Mouse (Mus musculus): ENCODE data around the gene Kpna4. TPM values are rescaled to one million over a fixed set of nuclear protein-coding genes. Genes with fewer than 3 reads are reported as not detected.

Kpna4 gene
- 29.7 and 31.1 TPM in 2 replicates for polyA plus RNA-seq (2015; fragmentation: Nextera tagmentation; extraction: Ambion mirVana)

DNA sequence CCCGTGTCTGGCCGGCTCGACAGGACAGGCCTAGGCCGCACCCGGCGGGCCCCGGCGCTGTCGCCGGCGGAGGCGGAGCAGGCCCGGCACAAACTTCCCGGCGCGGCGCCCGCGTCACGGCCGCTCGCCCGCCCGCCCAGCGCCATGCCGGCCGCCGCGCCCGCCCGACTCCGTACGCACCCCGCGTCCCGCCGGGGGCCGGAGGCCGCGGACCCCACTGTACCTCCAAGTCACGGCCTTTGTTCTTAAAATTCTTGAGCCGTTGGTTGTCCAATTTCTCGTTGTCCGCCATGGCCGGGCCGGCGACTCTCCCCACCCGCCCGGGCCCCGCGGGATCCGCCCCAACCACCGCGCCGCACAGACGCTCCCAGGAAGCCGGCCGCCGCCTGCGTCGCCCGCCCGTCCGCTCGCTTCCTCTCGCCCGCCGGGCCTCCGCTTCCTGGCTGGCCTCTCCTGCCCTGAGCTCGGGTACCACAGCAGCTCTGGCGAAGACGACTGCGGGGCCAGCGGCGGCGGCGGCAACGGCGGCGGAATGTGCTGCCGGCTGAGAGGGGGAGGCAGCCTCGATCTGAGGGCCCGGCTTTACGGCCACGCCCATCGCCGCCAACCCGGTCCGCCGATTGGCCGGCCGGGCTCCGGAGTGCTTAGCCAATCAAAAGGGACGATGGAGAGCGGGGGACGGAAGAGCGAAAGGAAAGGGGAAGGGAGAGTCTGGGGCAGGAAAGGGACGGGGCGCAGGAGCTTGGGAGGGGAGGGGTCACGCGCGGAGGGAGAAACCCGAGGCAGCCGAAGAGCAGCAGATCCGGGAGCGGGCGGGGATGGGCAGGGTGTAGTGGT, at the start of gene Kpna4:
Kpna4 (minus strand) TSS at position 605 of the 837 bp plus-strand sequence.
- peak; percentile 98 for ATAC-seq (ENCODE audit: insufficient read depth, low FRiP score, low read depth)
- H3K27ac ChIP-seq = peak within 1 kb of the TSS; percentile 96
- peak within 1 kb of the TSS; percentile 72 for H3K4me2 ChIP-seq
- H3K36me3 ChIP-seq = no peaks in the 10 kb centered on the region
- peak within 1 kb of the TSS; percentile 93 for H3K9ac ChIP-seq
- H3K9me3 ChIP-seq = no peaks in the 10 kb centered on the region
- no peaks in the 10 kb centered on the region for H3K27me3 ChIP-seq (replicated peaks)
- H3K4me3 ChIP-seq (replicated peaks) = peak within 1 kb of the TSS; percentile 96
- peaks cover 8% of the 10 kb centered on the region for H3K4me1 ChIP-seq
- WGBS = under 1% methylated on average over 103 of the region's 107 CpGs

GRCm38 (mm10) chr3:69175229-69175628, 48.3 kb upstream of the Kpna4 start:
- no peak overlapping the region for H3K27ac ChIP-seq
- no peaks in the 10 kb centered on the region for H3K4me1 ChIP-seq
- no peak overlapping the region for H3K9ac ChIP-seq
- ATAC-seq (ENCODE audit: insufficient read depth, low FRiP score, low read depth) = no peak
- no peaks in the 10 kb centered on the region for H3K27me3 ChIP-seq (replicated peaks)
- H3K4me2 ChIP-seq = no peak overlapping the region
- no peak overlapping the region for H3K4me3 ChIP-seq (replicated peaks)
- no peaks in the 10 kb centered on the region for H3K36me3 ChIP-seq
- 32% methylated on average over 1 of the region's 1 CpGs for WGBS
- H3K9me3 ChIP-seq = no peaks in the 10 kb centered on the region

- Histone ChIP-seq H3K4me1 (no peaks in the 10 kb centered on the region), H3K27ac (no peak overlapping the region), H3K4me3 (replicated peaks) (no peak overlapping the region), H3K36me3 (no peaks in the 10 kb centered on the region), H3K9me3 (no peaks in the 10 kb centered on the region), H3K9ac (no peak overlapping the region), H3K4me2 (no peak overlapping the region), H3K27me3 (replicated peaks) (no peaks in the 10 kb centered on the region)
- WGBS = 67% methylated on average over 4 of the region's 4 CpGs
- no peak for ATAC-seq (ENCODE audit: insufficient read depth, low FRiP score, low read depth)
Observed at GRCm38 (mm10) chr3:69171123-69171522, 44.2 kb upstream of the Kpna4 start.

DNA sequence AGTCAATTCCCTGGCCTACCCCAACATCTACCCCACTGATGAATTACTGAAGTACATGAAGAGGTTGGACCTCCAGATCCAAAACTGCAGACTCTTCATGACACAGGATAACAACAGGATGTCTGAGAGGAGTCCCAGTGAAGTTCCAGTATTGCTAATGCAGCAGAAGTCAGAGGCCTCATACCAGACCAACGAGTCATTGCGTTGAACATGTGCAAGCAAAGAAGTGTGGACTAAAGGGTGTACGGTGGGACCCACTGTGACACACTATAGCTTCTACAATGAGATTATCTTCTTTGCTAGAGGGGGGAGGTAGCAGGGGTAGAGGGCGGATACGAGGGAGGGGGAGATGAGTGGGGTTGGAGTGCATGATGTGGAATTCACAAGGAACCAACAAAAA, 42.9 kb upstream of the Kpna4 start:
- Histone ChIP-seq H3K4me1 (no peaks in the 10 kb centered on the region), H3K4me2 (no peak overlapping the region), H3K9me3 (no peaks in the 10 kb centered on the region), H3K9ac (no peak overlapping the region), H3K36me3 (no peaks in the 10 kb centered on the region), H3K4me3 (replicated peaks) (no peak overlapping the region), H3K27me3 (replicated peaks) (no peaks in the 10 kb centered on the region), H3K27ac (no peak overlapping the region)
- WGBS = 77% methylated on average over 5 of the region's 5 CpGs
- ATAC-seq (ENCODE audit: insufficient read depth, low FRiP score, low read depth) = no peak

GRCm38 (mm10) chr3:69168724-69169123, 41.8 kb upstream of the Kpna4 start:
- no peaks in the 10 kb centered on the region for H3K4me1 ChIP-seq
- no peaks in the 10 kb centered on the region for H3K36me3 ChIP-seq
- WGBS = 83% methylated on average over 9 of the region's 9 CpGs
- no peaks in the 10 kb centered on the region for H3K9me3 ChIP-seq
- H3K27ac ChIP-seq = no peak overlapping the region
- no peak overlapping the region for H3K4me3 ChIP-seq (replicated peaks)
- no peak overlapping the region for H3K4me2 ChIP-seq
- ATAC-seq (ENCODE audit: insufficient read depth, low FRiP score, low read depth) = no peak
- no peaks in the 10 kb centered on the region for H3K27me3 ChIP-seq (replicated peaks)
- H3K9ac ChIP-seq = no peak overlapping the region

DNA sequence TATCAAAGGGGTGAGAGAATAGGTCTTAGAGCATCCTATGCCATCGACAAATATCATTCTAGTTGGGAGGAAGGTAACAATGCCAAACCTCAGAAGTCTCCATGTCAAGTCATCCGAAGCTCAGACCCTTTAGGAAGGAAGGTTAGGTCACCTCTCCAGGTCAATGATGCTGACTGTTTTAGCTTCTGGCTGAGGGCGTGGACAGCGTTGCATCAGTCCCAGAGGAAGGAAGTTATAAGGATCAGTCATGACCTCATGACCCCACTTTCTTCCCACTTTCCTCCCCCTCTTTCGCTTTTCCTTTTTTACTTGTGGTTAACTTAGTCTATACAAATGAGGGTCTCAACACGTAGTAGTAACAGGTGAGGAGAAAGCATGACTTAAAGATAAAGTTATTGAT, 36.1 kb upstream of the Kpna4 start:
- no peak for ATAC-seq (ENCODE audit: insufficient read depth, low FRiP score, low read depth)
- H3K27ac ChIP-seq = no peak overlapping the region
- H3K4me3 ChIP-seq (replicated peaks) = no peak overlapping the region
- no peak overlapping the region for H3K4me2 ChIP-seq
- H3K9ac ChIP-seq = no peak overlapping the region
- 67% methylated on average over 6 of the region's 6 CpGs for WGBS
- no peaks in the 10 kb centered on the region for H3K36me3 ChIP-seq
- H3K4me1 ChIP-seq = no peaks in the 10 kb centered on the region
- no peaks in the 10 kb centered on the region for H3K9me3 ChIP-seq
- no peaks in the 10 kb centered on the region for H3K27me3 ChIP-seq (replicated peaks)

DNA sequence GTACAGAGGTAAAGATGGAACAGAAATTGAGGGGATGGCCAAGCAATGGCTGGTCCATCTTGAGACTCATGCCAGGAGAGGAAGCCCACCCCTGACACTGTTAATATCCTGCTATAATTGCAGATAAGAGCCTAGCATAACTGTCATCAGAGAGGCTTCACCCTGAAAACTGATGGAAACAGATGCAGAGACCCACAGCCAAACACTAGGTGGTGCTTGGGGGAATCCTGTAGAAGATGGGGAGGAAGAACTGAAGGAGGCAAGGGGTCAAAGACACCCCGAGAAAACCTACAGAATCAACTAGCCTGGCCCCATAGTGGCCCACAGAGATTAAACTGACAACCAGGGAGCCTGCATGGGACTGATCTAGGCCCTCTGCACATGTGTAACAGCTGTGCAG, 33.5 kb upstream of the Kpna4 start:
- H3K4me3 ChIP-seq (replicated peaks) = no peak overlapping the region

GRCm38 (mm10) chr3:69159501-69159900, 32.6 kb upstream of the Kpna4 start:
- Histone ChIP-seq H3K27ac (no peak overlapping the region), H3K4me1 (no peaks in the 10 kb centered on the region), H3K36me3 (no peaks in the 10 kb centered on the region), H3K4me2 (no peak overlapping the region), H3K9me3 (no peaks in the 10 kb centered on the region), H3K4me3 (replicated peaks) (no peak overlapping the region), H3K9ac (no peak overlapping the region), H3K27me3 (replicated peaks) (no peaks in the 10 kb centered on the region)
- 71% methylated on average over 2 of the region's 2 CpGs for WGBS
- no peak for ATAC-seq (ENCODE audit: insufficient read depth, low FRiP score, low read depth)

More for the DNA sequence above, 33.5 kb upstream of the Kpna4 start:
- no peaks in the 10 kb centered on the region for H3K36me3 ChIP-seq
- 59% methylated on average over 1 of the region's 1 CpGs for WGBS
- no peak for ATAC-seq (ENCODE audit: insufficient read depth, low FRiP score, low read depth)
- no peaks in the 10 kb centered on the region for H3K9me3 ChIP-seq
- no peak overlapping the region for H3K9ac ChIP-seq
- H3K27ac ChIP-seq = no peak overlapping the region
- H3K27me3 ChIP-seq (replicated peaks) = no peaks in the 10 kb centered on the region
- no peaks in the 10 kb centered on the region for H3K4me1 ChIP-seq
- H3K4me2 ChIP-seq = no peak overlapping the region

DNA sequence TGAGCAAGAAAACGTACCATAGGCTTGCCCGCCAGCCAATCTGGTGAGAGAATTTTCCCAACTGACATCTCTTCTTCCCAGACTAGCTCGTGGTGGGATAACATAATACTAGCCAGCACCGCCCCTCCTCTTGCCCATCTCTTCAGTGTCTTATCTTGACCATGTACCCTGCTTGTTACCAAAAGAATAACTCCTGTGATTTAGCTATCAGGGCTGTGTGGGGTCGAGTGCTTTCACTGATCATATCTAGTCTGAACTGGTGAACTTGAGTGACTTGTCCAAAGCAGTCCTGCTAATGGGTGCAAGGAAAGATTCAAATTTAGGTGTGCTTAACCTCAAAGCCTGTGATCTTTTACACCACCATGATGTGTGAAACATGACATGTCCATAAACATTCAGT, 31.0 kb upstream of the Kpna4 start:
- no peaks in the 10 kb centered on the region for H3K36me3 ChIP-seq
- no peak for ATAC-seq (ENCODE audit: insufficient read depth, low FRiP score, low read depth)
- H3K4me1 ChIP-seq = no peaks in the 10 kb centered on the region
- H3K27ac ChIP-seq = no peak overlapping the region
- H3K4me2 ChIP-seq = no peak overlapping the region
- H3K9ac ChIP-seq = no peak overlapping the region
- no peaks in the 10 kb centered on the region for H3K9me3 ChIP-seq
- WGBS = 73% methylated on average over 5 of the region's 5 CpGs
- no peaks in the 10 kb centered on the region for H3K27me3 ChIP-seq (replicated peaks)
- no peak overlapping the region for H3K4me3 ChIP-seq (replicated peaks)

- H3K4me2 ChIP-seq = no peak overlapping the region
- no peaks in the 10 kb centered on the region for H3K4me1 ChIP-seq
- no peak overlapping the region for H3K4me3 ChIP-seq (replicated peaks)
- H3K9ac ChIP-seq = no peak overlapping the region
- 75% methylated on average over 13 of the region's 13 CpGs for WGBS
- ATAC-seq (ENCODE audit: insufficient read depth, low FRiP score, low read depth) = no peak
- no peaks in the 10 kb centered on the region for H3K36me3 ChIP-seq
- H3K27ac ChIP-seq = no peak overlapping the region
- no peaks in the 10 kb centered on the region for H3K9me3 ChIP-seq
- no peaks in the 10 kb centered on the region for H3K27me3 ChIP-seq (replicated peaks)
Observed at GRCm38 (mm10) chr3:69156484-69156883, 29.6 kb upstream of the Kpna4 start.

- no peak for ATAC-seq (ENCODE audit: insufficient read depth, low FRiP score, low read depth)
- H3K4me1 ChIP-seq = no peaks in the 10 kb centered on the region
- H3K4me2 ChIP-seq = no peak overlapping the region
- no peak overlapping the region for H3K9ac ChIP-seq
- H3K27ac ChIP-seq = no peak overlapping the region
- WGBS = 59% methylated on average over 2 of the region's 2 CpGs
- no peaks in the 10 kb centered on the region for H3K27me3 ChIP-seq (replicated peaks)
- H3K36me3 ChIP-seq = no peaks in the 10 kb centered on the region
- H3K9me3 ChIP-seq = no peaks in the 10 kb centered on the region
- no peak overlapping the region for H3K4me3 ChIP-seq (replicated peaks)
Observed at GRCm38 (mm10) chr3:69154691-69155090, 27.8 kb upstream of the Kpna4 start.

DNA sequence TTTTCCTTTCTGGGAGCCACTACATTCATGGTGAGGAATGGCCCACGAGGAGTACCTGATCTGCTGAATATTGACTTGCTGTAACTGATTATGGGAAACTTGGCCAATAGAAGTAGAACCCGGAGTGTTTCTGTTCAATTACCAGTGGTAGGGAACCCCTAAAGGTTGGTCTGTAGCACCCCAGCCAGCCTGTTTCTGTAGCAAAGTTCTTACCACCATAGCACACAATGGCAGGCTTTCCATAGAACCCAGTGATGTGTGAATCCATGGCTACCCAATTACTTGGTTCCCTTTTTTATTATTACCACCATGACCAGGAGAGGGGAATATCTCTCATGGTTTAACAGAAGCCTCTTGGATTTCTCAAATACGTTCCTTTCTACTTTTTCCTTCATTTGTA, 24.0 kb upstream of the Kpna4 start:
- H3K9ac ChIP-seq = no peak overlapping the region
- H3K36me3 ChIP-seq = no peaks in the 10 kb centered on the region
- no peak overlapping the region for H3K4me2 ChIP-seq
- no peak overlapping the region for H3K27ac ChIP-seq
- no peaks in the 10 kb centered on the region for H3K9me3 ChIP-seq
- ATAC-seq (ENCODE audit: insufficient read depth, low FRiP score, low read depth) = no peak
- H3K27me3 ChIP-seq (replicated peaks) = no peaks in the 10 kb centered on the region
- no peaks in the 10 kb centered on the region for H3K4me1 ChIP-seq
- 82% methylated on average over 3 of the region's 3 CpGs for WGBS
- H3K4me3 ChIP-seq (replicated peaks) = no peak overlapping the region
